Mouse (Mus musculus): ENCODE data around the gene Chrd. TPM values are rescaled to one million over a fixed set of nuclear protein-coding genes. Genes with fewer than 3 reads are reported as not detected.

Chrd gene
- polyA plus RNA-seq, 1 experiment, result 60.1 TPM

- Histone ChIP-seq H3K4me3 (replicated peaks; ENCODE audit: insufficient read depth, low read depth, low read length) (no peak overlapping the region), H3K4me1 (ENCODE audit: control insufficient read depth, insufficient read depth, low read length) (peaks cover 35% of the 10 kb centered on the region), H3K27me3 (ENCODE audit: control insufficient read depth, insufficient read depth, low read length) (no peaks in the 10 kb centered on the region), H3K27ac (ENCODE audit: insufficient read depth, low read length) (peak overlapping the region; percentile 89; the same call in 1 of the 2 replicates)
- 57% methylated on average over 5 of the region's 5 CpGs for WGBS
- peak in 1 of 2 experiments; percentile 29 for DNase-seq
- TF ChIP-seq CTCF (IDR thresholded peaks at IDR 0.05; ENCODE audit: borderline replicate concordance, insufficient read depth, low read depth, low read length) (no peak), POLR2A (IDR thresholded peaks at IDR 0.05; ENCODE audit: borderline replicate concordance, insufficient read depth, low read length) (no peak)
These were observed 33.7 kb upstream of the Chrd start for GRCm38 (mm10) chr16:20699266-20699665.

- peak; percentile 76 to 84 for DNase-seq
- 12% methylated on average over 5 of the region's 5 CpGs for WGBS
- Histone ChIP-seq H3K27me3 (ENCODE audit: control insufficient read depth, insufficient read depth, low read length) (no peaks in the 10 kb centered on the region), H3K27ac (ENCODE audit: insufficient read depth, low read length) (peak overlapping the region; percentile 89), H3K4me3 (replicated peaks; ENCODE audit: insufficient read depth, low read depth, low read length) (no peak overlapping the region), H3K4me1 (ENCODE audit: control insufficient read depth, insufficient read depth, low read length) (peaks cover 35% of the 10 kb centered on the region)
- TF ChIP-seq POLR2A (IDR thresholded peaks at IDR 0.05; ENCODE audit: borderline replicate concordance, insufficient read depth, low read length), result no peak
- TF ChIP-seq CTCF (IDR thresholded peaks at IDR 0.05; ENCODE audit: borderline replicate concordance, insufficient read depth, low read depth, low read length), result no peak
These were observed 32.9 kb upstream of the Chrd start for GRCm38 (mm10) chr16:20700036-20700435.

- Histone ChIP-seq H3K27ac (ENCODE audit: insufficient read depth, low read length) (peak overlapping the region; percentile 61; the same call in 1 of the 2 replicates), H3K4me1 (ENCODE audit: control insufficient read depth, insufficient read depth, low read length) (peaks cover 41% of the 10 kb centered on the region), H3K27me3 (ENCODE audit: control insufficient read depth, insufficient read depth, low read length) (no peaks in the 10 kb centered on the region), H3K4me3 (replicated peaks; ENCODE audit: insufficient read depth, low read depth, low read length) (no peak overlapping the region)
- TF ChIP-seq POLR2A (IDR thresholded peaks at IDR 0.05; ENCODE audit: borderline replicate concordance, insufficient read depth, low read length) (no peak), CTCF (IDR thresholded peaks at IDR 0.05; ENCODE audit: borderline replicate concordance, insufficient read depth, low read depth, low read length) (no peak)
- DNase-seq, result no peak
- WGBS, result 34% methylated on average over 7 of the region's 7 CpGs
These were observed 31.6 kb upstream of the Chrd start for GRCm38 (mm10) chr16:20701316-20701715.

GRCm38 (mm10) chr16:20701729-20702521 lies 31.0 kb upstream of the Chrd start:
- Histone ChIP-seq H3K27ac (ENCODE audit: insufficient read depth, low read length) (peak overlapping the region; percentile 61; the same call in 1 of the 2 replicates), H3K4me3 (replicated peaks; ENCODE audit: insufficient read depth, low read depth, low read length) (no peak overlapping the region), H3K27me3 (ENCODE audit: control insufficient read depth, insufficient read depth, low read length) (no peaks in the 10 kb centered on the region), H3K4me1 (ENCODE audit: control insufficient read depth, insufficient read depth, low read length) (peaks cover 44% of the 10 kb centered on the region)
- TF ChIP-seq CTCF (IDR thresholded peaks at IDR 0.05; ENCODE audit: borderline replicate concordance, insufficient read depth, low read depth, low read length), result no peak
- TF ChIP-seq POLR2A (IDR thresholded peaks at IDR 0.05; ENCODE audit: borderline replicate concordance, insufficient read depth, low read length), result no peak
- peak in 1 of 2 experiments; percentile 37 for DNase-seq
- WGBS, result 25% methylated on average over 12 of the region's 12 CpGs

- no peak overlapping the region for H3K4me3 ChIP-seq (replicated peaks; ENCODE audit: insufficient read depth, low read depth, low read length)
- TF ChIP-seq POLR2A (IDR thresholded peaks at IDR 0.05; ENCODE audit: borderline replicate concordance, insufficient read depth, low read length) (0 out of 2 replicates have a peak, but pooled peaks have one; percentile 2), CTCF (IDR thresholded peaks at IDR 0.05; ENCODE audit: borderline replicate concordance, insufficient read depth, low read depth, low read length) (peak; percentile 57; the same call in 1 of the 2 replicates)
- H3K27ac ChIP-seq (ENCODE audit: insufficient read depth, low read length), result no peak overlapping the region
- H3K27me3 ChIP-seq (ENCODE audit: control insufficient read depth, insufficient read depth, low read length), result no peaks in the 10 kb centered on the region
- H3K4me1 ChIP-seq (ENCODE audit: control insufficient read depth, insufficient read depth, low read length), result peaks cover 49% of the 10 kb centered on the region
- 18% methylated on average over 8 of the region's 8 CpGs for WGBS
- DNase-seq, result peak; percentile 66 to 67
These were observed 30.4 kb upstream of the Chrd start for GRCm38 (mm10) chr16:20702522-20702893.

- DNase-seq, result no peak
- peaks cover 50% of the 10 kb centered on the region for H3K4me1 ChIP-seq (ENCODE audit: control insufficient read depth, insufficient read depth, low read length)
- 91% methylated on average over 10 of the region's 10 CpGs for WGBS
- no peak overlapping the region for H3K4me3 ChIP-seq (replicated peaks; ENCODE audit: insufficient read depth, low read depth, low read length)
- H3K27me3 ChIP-seq (ENCODE audit: control insufficient read depth, insufficient read depth, low read length), result no peaks in the 10 kb centered on the region
- no peak overlapping the region for H3K27ac ChIP-seq (ENCODE audit: insufficient read depth, low read length)
- TF ChIP-seq POLR2A (IDR thresholded peaks at IDR 0.05; ENCODE audit: borderline replicate concordance, insufficient read depth, low read length), result 0 out of 2 replicates have a peak, but pooled peaks have one; percentile 2
- TF ChIP-seq CTCF (IDR thresholded peaks at IDR 0.05; ENCODE audit: borderline replicate concordance, insufficient read depth, low read depth, low read length), result no peak
These were observed 29.9 kb upstream of the Chrd start for GRCm38 (mm10) chr16:20703071-20703470.

- no peak for DNase-seq
- H3K4me1 ChIP-seq (ENCODE audit: control insufficient read depth, insufficient read depth, low read length), result peaks cover 44% of the 10 kb centered on the region
- no peak overlapping the region for H3K27ac ChIP-seq (ENCODE audit: insufficient read depth, low read length)
- no peak overlapping the region for H3K4me3 ChIP-seq (replicated peaks; ENCODE audit: insufficient read depth, low read depth, low read length)
- TF ChIP-seq POLR2A (IDR thresholded peaks at IDR 0.05; ENCODE audit: borderline replicate concordance, insufficient read depth, low read length) (no peak), CTCF (IDR thresholded peaks at IDR 0.05; ENCODE audit: borderline replicate concordance, insufficient read depth, low read depth, low read length) (no peak)
- WGBS, result 93% methylated on average over 6 of the region's 6 CpGs
- H3K27me3 ChIP-seq (ENCODE audit: control insufficient read depth, insufficient read depth, low read length), result no peaks in the 10 kb centered on the region
These were observed 29.1 kb upstream of the Chrd start for GRCm38 (mm10) chr16:20703699-20704400.
